Mouse (Mus musculus): ENCODE measurements around the gene Surf2. TPM values are rescaled to one million over a fixed set of nuclear protein-coding genes. Genes with fewer than 3 reads are reported as not detected.
"Not testable (repeated sequence)": the region's sequence is repeated elsewhere in the genome, so short reads cannot be mapped to it uniquely, and the experiment has no call there.

Gene Surf2
- total RNA-seq (2015) (55.3 and 55.8 TPM in 2 replicates), total RNA-seq (2017) (62.8 and 86.7 TPM in 2 replicates)

DNA sequence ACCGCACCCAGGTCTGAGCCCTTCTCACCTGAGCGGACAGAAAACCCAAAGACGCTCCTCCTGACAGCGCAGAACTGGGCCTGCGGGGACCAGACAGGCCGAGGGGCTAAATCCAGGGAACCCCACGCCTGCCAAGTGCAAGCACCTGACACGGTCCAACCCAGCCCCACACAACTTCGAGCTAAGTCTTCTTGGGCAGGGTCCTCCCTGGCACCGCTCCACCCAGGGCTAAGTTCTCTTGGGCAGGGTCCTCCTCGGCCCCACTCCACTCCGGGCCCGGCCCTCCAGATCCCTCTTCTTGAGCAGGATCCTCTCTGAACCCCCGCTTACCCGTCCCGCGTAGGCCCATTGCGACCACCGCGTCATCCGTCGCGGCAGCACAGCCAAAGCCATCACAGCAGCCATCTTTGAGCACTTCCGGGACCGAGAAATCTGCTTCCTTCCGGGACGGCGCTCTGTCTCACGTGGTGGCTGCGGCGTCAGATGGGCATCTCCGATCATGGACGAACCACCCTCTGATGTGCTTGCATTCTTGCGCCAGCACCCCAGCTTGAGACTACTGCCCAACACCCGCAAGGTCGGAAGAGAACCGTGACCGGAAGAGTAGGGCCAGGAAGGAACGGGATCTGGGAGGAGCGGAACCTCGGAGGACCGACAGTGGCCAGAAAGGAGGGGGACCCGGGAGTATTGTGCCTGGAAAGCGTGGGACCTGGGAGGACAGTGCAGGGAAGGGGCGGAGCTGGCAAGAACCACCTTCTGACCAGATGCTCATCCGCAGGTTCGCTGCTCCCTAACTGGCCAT, at the start of gene Surf2, which contains the start of gene Surf1:
Surf2 (plus strand) TSS at position 441 of the 802 bp plus-strand sequence.
Surf1 (minus strand) TSS at position 604 of the 802 bp plus-strand sequence.
- peak; percentile 87 for ATAC-seq (replicated peaks; ENCODE audit: poor library complexity)

DNA sequence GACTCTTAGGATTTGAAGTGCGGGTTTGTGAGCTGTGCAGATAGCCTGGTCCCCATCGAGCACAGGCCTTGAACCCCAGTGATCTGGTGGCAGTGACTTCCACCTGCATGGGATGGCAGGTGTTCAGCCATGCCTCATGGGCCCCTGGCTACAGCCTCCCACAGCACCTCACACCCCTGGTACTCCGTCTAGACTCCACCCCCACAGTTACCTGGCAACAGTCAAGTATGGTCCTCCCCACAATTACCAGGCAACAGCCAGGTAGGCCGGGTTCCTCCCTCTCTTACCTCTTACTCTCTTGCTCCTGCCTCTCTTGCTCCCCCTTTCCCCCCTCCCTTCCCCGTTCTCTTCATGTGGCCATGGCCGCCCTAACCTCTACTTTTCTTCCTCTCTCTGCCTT, 45.5 kb upstream of the Surf2 start:
- no peak for ATAC-seq (replicated peaks; ENCODE audit: poor library complexity)

DNA sequence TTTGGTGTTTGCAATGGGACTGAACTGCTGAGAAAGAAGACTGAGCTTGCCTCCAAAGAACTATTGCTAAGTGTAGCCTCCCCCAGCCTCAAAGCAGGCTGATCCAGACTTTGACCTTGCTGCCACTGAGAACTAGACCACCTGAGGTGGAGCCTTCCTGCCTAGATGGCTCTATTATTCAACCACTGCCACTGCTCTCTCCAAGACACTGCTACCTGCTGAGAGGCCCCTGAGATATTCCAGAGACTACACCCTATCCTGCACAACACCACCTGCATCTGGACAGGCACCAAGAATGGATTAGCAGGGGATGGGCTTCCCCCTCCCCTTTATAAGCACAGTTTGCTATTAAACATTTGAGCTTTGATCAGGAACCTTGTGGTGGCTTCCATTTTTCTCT, 37.6 kb upstream of the Surf2 start:
- no peak for ATAC-seq (replicated peaks; ENCODE audit: poor library complexity)

DNA sequence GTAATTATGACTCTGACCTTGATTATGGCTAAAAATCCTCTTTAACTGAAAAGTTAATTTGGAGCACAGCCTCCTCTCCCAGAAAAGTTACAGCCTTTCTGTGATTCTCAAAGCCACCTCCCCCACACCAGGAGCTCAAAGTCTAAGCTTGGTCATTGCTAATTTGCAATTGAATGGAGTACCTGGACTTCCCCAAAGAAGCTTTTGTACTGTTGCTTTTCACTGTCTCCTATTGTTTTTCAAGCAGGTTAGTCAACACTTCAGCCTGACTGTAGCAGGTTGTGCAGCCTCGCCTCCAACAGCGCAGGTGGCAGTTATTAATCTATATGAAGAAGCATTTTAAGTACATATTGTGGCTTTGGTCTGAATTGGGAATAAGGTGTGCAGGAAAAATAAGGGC, 30.6 kb upstream of the Surf2 start:
- not testable (repeated sequence) for ATAC-seq (replicated peaks; ENCODE audit: poor library complexity)

DNA sequence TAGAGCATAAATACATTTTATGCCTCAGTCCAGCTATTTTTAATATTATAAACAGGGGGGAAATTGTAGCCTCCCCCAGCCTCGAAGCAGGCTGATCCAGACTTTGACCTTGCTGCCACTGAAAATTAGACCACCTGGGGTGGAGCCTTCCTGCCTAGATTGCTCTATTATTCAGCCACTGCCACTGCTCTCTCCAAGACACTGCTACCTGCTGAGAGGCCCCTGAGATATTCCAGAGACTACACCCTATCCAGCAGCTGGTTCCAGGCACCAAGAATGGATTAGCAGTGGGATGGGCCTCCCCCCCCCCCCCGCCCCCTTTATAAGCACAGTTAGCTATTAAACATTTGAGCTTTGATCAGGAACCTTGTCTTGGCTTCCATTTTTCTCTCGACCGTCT, 30.0 kb upstream of the Surf2 start:
- not testable (repeated sequence) for ATAC-seq (replicated peaks; ENCODE audit: poor library complexity)

DNA sequence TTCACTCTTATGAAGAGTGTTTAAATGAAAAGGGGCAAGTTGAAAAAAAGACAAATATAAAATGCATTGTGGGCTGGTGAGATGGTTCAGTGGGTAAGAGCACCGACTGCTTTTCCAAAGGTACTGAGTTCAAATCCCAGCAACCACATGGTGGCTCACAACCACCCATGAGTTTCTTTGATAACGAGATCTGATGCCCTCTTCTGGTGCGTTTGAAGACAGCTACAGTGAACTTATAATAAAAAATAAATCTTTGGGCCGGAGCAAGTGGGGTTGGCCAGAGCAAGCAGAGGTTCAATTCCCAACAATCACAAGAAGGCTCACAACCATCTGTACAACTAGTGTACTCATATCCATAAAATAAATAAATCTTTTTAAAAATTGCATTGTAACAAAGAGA, 20.3 kb upstream of the Surf2 start:
- no peak for ATAC-seq (replicated peaks; ENCODE audit: poor library complexity)

DNA sequence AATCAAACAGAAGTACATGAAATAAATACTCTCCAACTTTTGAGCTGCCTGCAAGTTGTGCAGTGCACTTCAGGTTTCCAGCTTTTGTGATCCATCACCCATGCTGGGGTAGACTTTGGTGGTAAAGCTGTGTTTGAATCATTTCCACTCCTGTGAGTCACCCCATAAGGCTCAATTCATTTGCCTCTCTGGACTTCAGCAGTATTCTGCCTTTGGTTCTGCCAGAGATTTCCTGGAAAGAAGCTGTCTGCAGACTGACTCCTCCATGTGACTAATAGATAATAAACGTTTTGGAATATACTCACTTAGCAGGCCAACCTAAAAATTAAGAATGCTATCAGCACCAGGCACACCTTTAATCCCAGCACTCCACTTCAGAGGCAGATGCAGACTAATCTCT, 15.4 kb upstream of the Surf2 start:
- no peak for ATAC-seq (replicated peaks; ENCODE audit: poor library complexity)

DNA sequence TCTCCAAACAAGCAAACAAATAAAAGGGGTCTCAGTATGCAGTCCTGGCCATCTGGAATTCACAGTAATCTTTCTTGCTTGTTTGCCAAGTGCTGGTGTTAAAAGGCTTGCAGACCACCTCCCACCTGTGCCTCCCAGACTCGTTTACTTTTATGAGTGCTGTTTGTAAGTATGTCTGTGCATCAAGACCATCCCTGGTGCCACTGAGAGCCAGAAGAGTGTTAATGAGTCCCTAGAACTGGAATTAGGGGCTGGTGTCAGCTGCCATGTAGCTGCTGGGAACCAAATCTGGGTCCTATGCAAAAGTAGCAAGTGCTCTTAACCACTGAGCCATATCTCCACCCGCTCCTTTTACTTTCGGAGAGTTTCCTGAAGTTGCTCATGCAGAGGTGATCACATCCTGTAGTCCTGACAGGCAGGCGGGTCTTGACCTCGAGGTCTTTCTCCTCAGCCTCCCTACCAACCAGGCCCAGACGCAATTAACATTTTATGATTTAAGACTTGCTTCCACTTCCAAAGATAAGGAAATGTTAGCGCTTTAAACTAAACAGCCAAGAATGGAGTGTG, 14.2 kb upstream of the Surf2 start:
- ATAC-seq (replicated peaks; ENCODE audit: poor library complexity) = no peak

DNA sequence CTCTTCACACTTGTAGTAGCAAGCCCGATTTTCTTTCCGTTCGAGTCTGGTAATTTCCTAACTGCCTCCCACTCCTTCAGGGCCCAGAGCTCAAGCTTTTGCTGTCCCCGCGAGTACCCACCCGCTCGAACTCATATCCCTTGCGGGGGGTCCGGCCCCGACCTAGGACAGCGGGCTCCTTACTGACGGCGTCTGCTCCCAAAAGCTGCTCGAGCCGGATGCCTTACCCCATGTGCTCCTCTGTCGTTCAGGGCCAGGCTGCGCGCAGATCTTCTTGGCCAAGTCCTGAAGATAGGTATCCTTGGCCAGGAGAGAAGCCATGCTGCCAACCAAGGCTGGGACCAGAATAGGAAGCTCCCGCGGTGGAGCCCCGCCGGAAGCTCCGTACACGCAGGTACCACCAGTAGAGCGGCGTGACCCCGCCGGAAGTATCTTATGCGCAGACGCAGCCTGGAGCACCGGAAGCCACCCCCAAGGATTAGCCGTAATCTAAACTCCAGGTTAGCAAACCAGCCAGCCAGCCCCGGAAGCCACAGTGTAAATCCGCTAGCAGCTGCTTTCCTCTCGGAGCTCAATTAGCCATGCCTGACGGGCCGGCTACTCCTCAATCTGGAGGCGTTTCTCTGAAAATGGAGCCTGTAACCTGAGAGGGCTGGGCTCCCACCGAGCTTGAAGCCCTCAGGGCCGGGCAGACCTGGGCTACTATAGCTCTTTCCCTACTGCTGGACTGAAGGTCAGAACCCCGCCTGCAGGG, 13.5 kb upstream of the Surf2 start, which contains the start of gene Surf6:
Surf6 (minus strand) TSS at position 413 of the 754 bp plus-strand sequence.
- peak; percentile 94 for ATAC-seq (replicated peaks; ENCODE audit: poor library complexity)

DNA sequence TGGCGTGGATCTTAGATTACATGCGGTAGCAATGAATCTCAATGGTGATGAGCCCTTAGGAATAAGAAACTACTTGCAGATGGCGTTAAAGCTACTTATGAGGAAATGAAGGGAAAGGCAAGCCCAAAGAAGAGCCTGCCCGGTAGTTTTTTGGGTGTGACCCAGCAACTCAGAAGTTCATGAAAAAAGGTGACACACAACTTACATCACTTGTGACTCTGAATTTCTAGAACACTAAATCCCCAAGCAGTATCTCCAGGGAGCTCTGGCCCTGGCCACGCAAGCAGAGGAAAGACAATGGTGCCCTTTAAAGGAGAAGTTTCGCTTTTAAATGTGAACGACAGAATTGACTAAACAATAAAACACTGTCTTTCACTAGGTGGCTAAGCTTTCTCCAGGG, 12.9 kb upstream of the Surf2 start:
- no peak for ATAC-seq (replicated peaks; ENCODE audit: poor library complexity)

DNA sequence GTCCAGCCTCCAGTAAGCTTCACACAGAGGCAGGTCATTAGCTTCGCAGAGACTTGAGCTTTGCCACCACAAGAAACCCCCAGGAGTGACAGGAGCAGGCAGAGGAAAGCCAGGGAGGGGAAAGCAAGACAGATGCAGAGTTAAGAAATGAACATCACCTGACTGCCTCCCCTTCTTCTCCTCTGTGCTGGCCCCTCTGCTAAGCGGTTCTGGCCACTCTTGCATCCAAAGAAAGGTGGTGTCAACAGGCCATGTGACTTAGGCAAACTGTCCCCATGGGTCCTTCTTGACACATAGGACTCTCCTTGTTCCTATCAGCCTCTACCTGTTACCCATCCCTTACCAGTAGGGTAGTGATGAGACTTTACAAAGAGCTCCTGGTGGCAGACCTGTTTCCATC, 10.2 kb upstream of the Surf2 start:
- ATAC-seq (replicated peaks; ENCODE audit: poor library complexity) = no peak

DNA sequence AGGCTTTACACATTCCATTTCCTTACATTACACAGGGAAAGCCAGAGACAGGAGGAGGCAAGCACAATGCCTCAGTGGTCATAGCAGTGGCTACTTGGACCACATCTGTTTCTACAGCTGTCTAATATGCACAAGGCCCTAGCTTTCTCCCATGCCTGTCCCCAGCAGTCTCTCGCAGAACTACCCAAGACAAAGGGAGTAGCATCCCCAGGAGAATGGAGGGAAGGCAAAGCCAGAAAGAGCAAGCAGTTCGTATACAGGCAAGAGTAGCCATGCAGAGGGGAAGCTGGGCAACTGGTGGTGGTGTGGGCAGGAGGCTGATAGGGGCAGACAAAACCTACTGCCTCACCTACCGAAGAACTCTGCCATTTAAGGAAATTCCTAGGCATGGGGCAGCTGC, 9.7 kb upstream of the Surf2 start:
- no peak for ATAC-seq (replicated peaks; ENCODE audit: poor library complexity)

DNA sequence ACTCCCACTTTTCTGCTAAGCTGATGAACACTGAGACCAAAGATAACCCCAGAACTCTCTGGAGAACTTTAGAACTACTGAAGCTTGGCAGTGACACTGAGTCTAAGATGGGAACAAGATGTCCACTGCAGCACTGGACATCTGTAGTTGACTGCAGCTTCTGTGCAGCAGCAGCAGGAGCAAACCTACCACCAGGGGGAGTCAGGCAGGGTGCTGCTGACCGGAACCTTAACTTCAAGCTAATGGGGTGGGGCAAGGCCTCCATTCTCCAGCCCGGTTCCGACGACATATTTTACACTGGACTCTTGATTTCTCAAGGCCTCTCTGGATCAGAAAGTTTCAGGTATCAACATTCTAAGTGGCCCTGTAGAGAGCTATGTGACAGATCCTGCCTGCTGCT, 9.1 kb upstream of the Surf2 start:
- ATAC-seq (replicated peaks; ENCODE audit: poor library complexity) = no peak

DNA sequence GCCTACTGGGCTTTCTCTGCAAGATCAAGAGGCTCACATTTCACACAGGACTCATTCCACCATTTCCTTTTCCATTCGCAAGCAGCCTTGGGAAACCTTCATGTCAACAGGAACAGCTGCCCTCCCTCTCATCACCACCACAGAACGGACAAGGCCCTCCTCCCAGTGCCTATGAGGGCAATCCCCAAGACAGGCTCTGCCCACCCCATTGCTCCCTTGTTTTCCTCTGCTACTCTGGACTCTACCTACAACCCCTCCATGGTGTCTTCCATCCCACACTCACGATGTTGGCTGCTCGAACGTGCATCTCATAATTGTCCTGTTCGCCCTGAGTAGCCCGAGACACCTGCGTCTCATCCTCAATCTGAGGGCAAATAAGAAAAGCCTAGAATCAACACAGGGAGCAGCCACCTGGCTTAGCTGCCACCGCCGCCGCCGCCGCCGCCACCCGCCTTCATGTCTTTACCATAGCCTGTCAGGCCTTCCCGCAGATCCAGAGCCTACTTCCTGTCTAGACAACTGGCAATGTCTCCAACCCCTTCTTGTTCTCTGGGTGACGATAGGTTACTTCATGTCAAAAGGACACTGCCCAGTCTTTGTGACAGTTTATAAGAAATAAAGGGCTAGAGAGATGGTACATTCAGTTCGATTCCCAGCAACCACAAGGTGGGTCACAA, 7.3 kb upstream of the Surf2 start:
- no peak for ATAC-seq (replicated peaks; ENCODE audit: poor library complexity)

DNA sequence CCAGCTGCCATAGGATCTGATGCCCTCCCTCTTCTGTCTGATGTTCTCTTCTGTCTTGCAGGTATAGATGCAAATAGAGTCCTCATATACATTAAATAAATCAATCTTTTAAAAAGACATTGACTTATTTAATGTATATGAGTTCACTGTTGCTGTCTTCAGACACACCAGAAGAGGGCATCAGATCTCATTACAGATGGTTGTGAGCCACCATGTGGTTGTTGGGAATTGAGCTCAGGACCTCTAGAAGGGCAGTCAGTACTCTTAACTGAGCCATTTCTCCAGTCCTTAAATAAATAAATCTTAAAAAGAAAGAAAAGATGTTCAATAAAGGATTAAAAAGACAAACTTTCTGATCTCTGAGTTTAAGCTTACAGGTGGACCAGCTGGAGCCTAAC, 6.8 kb upstream of the Surf2 start:
- ATAC-seq (replicated peaks; ENCODE audit: poor library complexity) = no peak

DNA sequence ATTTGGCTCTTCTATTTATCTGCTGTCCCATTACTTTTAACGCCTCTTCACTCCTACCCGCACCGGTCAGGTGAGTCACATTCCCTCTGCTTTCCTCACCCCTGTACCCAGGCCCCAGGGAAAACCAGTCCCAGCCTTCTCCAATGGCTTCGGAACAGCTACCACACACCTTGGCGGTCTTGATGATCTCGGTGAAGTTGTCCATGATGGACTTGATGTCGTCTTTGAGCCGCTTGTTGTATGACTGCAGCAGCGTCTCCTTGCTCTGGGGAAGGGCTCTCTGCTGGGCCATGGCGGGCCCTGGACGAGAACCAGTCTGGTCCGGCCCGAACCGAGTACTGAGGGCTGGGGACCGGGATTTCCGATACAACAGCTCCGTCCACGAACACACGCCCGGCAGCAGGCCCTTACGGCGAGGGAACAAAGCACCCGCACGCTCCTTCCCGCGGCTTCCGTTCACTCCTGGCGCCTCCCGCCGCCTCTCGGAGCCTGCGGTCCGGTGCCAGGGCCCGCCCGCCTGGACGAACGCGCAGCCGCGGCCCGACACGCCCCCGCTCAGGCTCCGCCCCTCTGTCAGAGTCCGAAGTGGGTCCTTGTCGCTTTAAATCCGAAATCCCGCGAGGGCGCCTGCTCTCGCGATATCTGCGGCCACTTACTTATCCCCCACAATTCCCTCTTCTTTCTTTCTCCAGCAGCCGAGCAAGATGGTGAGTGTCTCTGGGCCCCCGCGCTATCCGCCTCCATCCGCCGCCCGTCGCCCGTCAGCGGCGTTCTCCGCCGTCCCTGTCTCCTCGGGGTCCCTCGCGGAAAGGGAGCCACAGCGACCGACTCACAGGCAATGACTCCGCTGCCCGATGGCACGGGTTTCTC, 5.8 kb upstream of the Surf2 start, which contains the start of the genes Med22 and Rpl7a:
Med22 (minus strand) TSS at position 554 of the 870 bp plus-strand sequence.
Rpl7a (plus strand) TSS at position 641 of the 870 bp plus-strand sequence.
- peak; percentile 79 for ATAC-seq (replicated peaks; ENCODE audit: poor library complexity)

DNA sequence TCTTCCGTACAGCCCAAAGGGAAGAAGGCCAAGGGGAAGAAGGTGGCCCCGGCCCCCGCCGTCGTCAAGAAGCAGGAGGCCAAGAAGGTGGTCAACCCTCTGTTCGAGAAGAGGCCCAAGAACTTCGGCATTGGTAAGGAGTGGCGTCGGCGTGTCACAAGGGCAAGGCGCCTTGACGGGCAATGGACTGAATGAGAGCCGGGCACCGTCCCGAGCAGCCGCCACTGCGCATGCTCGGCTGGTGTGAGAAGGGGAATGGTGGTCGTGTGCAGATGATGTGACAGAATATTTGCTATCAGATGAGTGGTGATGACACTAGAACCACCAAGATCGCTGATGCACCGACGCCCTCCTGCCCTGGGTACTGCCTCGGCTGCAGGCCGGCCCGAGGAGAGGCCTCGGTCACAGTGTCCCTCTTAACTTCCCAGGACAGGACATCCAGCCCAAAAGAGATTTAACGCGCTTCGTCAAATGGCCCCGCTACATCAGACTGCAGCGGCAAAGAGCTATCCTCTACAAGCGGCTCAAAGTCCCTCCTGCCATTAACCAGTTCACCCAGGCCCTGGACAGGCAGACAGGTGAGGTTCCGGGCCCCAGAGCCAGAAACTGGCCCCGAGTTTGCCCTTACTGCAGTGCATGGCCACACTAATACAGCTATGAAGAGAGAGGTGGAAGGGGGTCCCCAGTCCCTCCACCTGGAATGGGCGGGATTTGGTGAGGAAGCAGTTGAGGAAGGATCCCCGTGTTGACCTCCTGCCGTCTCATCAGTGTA, 5.0 kb upstream of the Surf2 start:
- ATAC-seq (replicated peaks; ENCODE audit: poor library complexity) = 0 out of 2 replicates have a peak, but pooled peaks have one; percentile 12

DNA sequence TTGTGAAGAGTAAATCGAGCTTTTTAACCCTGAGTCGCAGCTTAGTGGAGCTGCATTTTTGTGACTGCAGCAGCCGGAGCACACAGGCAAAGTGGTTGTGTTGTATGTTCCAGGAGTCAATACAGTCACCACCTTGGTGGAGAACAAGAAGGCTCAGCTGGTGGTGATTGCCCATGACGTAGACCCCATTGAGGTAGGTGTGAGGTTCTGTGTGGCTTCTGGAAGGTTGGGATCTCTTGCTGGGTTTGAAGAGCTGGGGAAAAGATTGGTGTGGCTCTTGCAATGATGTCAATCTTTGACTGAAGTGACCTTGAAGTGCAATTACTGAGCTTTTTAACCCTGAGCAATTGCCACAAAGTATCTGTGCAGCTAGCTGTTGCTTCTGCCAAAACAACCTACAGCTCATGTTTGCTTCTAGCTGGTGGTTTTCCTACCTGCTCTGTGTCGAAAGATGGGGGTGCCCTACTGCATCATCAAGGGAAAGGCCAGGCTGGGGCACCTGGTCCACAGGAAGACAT, 3.9 kb upstream of the Surf2 start:
- ATAC-seq (replicated peaks; ENCODE audit: poor library complexity) = no peak
